Mouse (Mus musculus): ENCODE measurements at regions not wholly inside any gene's neighbourhood (a gene's known extent, or its start where the extent isn't known, plus 50 kb on each side); places are given as distances from the start of the nearest gene placed in this dataset.

DNA sequence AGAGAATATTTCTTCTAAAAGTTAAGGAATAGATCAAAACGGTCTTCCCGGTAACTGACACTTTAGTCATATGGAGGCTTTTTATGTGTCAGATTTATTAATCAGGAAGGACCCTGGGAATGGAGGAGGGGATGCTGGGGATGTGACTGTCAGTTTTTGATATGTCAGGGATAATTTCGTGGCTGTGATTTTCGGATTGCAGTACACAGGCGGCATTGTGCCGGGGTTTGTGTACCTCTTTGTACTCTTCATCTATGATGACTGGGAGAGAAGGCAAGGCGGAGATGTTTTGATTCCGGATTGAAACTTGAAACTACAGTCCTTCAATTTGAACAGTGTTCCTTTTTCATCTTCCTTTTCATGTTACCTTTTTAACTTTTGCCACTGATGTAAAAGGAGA is 344.2 kb downstream of the Mdfic start:
- Histone ChIP-seq H3K4me3 (ENCODE audit: low read length) (no peak overlapping the region), H3K36me3 (ENCODE audit: control insufficient read depth, insufficient read depth, low read length) (no peaks in the 10 kb centered on the region), H3K27me3 (replicated peaks; ENCODE audit: control insufficient read depth, insufficient read depth, low read length) (no peaks in the 10 kb centered on the region), H3K27ac (ENCODE audit: low read depth, low read length) (no peak overlapping the region), H3K9ac (ENCODE audit: low read depth, low read length) (no peak overlapping the region), H3K4me1 (ENCODE audit: control insufficient read depth, insufficient read depth, low read depth, low read length) (no peaks in the 10 kb centered on the region), H3K4me2 (ENCODE audit: low read length) (no peak overlapping the region), H3K9me3 (ENCODE audit: control insufficient read depth, low read length) (no peaks in the 10 kb centered on the region)
- 74% methylated on average over 8 of the region's 8 CpGs for WGBS
- no peak for ATAC-seq

DNA sequence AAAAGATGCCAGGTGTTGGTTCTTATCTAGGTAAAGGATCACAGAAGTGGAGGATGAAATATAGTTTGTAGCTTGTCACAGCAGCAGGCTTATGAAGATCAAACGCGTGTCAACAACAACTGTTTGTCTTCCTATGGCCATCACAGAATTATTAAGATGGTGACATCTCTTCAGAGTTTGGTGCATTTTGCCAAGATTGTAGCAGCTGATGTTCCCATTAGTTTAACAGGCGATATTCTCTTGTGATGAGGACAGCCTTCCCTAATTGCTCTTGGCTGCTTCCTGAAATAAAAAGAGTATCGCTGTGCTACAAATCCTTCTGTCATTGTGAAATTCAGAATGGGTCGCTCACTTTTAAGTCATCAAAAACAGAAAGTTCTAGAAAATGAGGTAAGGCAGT is 344.7 kb downstream of the Mdfic start:
- H3K27me3 ChIP-seq (replicated peaks; ENCODE audit: control insufficient read depth, insufficient read depth, low read length): no peaks in the 10 kb centered on the region
- 72% methylated on average over 5 of the region's 5 CpGs for WGBS
- H3K9ac ChIP-seq (ENCODE audit: low read depth, low read length): no peak overlapping the region
- H3K4me3 ChIP-seq (ENCODE audit: low read length): no peak overlapping the region
- H3K9me3 ChIP-seq (ENCODE audit: control insufficient read depth, low read length): no peaks in the 10 kb centered on the region
- no peaks in the 10 kb centered on the region for H3K4me1 ChIP-seq (ENCODE audit: control insufficient read depth, insufficient read depth, low read depth, low read length)
- no peaks in the 10 kb centered on the region for H3K36me3 ChIP-seq (ENCODE audit: control insufficient read depth, insufficient read depth, low read length)
- no peak for ATAC-seq
- H3K4me2 ChIP-seq (ENCODE audit: low read length): no peak overlapping the region
- no peak overlapping the region for H3K27ac ChIP-seq (ENCODE audit: low read depth, low read length)

DNA sequence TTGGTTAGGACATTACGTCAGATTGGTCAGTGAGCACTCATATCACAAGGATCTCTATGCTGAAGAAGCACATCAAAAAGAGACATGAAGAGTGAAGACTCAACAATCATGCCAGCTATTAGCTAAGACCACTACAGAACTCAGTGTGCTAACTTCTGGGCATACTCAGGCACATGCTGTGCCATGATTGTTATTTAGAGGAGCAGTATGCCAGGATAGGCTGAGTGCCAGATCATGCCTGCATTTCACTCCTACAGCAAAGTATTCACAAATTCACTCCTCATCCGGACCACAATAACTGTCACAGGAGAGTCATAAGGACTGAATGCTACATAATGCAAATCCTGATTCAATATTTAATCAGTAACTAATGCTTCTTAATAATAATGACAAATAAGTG is 355.8 kb downstream of the Mdfic start:
- H3K4me1 ChIP-seq (ENCODE audit: control insufficient read depth, insufficient read depth, low read depth, low read length): no peaks in the 10 kb centered on the region
- no peak overlapping the region for H3K27ac ChIP-seq (ENCODE audit: low read depth, low read length)
- H3K27me3 ChIP-seq (replicated peaks; ENCODE audit: control insufficient read depth, insufficient read depth, low read length): no peaks in the 10 kb centered on the region
- WGBS: 81% methylated on average over 2 of the region's 2 CpGs
- no peaks in the 10 kb centered on the region for H3K9me3 ChIP-seq (ENCODE audit: control insufficient read depth, low read length)
- no peaks in the 10 kb centered on the region for H3K36me3 ChIP-seq (ENCODE audit: control insufficient read depth, insufficient read depth, low read length)
- ATAC-seq: no peak
- no peak overlapping the region for H3K4me3 ChIP-seq (ENCODE audit: low read length)
- H3K9ac ChIP-seq (ENCODE audit: low read depth, low read length): no peak overlapping the region
- H3K4me2 ChIP-seq (ENCODE audit: low read length): no peak overlapping the region

DNA sequence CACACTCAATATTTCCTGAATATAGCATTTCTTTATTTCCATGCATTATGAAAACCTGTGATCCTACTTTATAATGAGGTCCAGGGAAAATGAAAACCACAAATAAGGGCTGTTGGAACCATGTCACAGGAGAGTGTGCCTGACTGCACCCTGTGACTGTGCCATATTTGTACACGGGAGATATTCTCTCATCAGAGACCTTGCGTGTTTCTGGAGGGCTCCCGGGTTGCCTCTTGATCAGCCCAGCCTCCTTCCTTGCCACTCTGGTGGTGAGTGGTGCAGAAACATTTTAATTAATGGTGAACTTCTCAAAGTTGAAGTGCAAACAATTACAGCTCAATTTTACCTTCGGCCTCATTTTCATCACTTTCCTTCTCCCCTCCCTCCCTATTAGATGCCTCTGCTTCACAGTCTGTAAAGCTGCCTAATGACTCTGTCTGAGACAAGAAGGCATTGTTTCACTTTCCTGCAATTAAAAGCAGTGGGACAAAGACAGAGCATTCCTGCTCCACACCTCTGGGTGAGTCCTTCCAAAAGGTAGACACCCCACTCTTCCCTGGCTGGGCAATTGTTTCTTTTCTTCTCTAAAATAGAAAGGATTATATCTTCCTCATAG is 356.8 kb downstream of the Mdfic start:
- no peaks in the 10 kb centered on the region for H3K9me3 ChIP-seq (ENCODE audit: control insufficient read depth, low read length)
- H3K4me1 ChIP-seq (ENCODE audit: control insufficient read depth, insufficient read depth, low read depth, low read length): no peaks in the 10 kb centered on the region
- no peak overlapping the region for H3K4me3 ChIP-seq (ENCODE audit: low read length)
- no peaks in the 10 kb centered on the region for H3K36me3 ChIP-seq (ENCODE audit: control insufficient read depth, insufficient read depth, low read length)
- no peak overlapping the region for H3K27ac ChIP-seq (ENCODE audit: low read depth, low read length)
- no peaks in the 10 kb centered on the region for H3K27me3 ChIP-seq (replicated peaks; ENCODE audit: control insufficient read depth, insufficient read depth, low read length)
- H3K4me2 ChIP-seq (ENCODE audit: low read length): no peak overlapping the region
- peak; percentile 40 for ATAC-seq
- 65% methylated on average over 4 of the region's 4 CpGs for WGBS
- H3K9ac ChIP-seq (ENCODE audit: low read depth, low read length): no peak overlapping the region

DNA sequence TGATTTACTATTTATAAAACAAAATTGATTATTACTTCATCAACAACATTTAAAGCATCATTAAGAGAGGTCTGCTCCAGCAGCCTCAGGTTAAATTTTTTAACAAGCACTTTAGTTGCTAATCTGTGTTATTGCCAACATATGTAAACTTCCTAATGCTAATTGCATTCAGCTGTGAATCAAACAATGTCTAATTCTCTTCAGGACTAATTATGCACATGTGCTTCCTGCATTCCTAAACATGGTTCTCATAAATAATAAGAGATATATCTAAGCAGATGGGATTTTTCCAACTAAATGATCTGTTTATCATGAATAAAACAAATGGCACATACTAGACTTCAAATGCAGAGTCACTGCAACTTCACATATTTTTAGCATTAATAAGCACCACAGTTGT is 357.5 kb downstream of the Mdfic start:
- Histone ChIP-seq H3K27ac (ENCODE audit: low read depth, low read length) (no peak overlapping the region), H3K4me2 (ENCODE audit: low read length) (no peak overlapping the region), H3K27me3 (replicated peaks; ENCODE audit: control insufficient read depth, insufficient read depth, low read length) (no peaks in the 10 kb centered on the region), H3K9ac (ENCODE audit: low read depth, low read length) (no peak overlapping the region), H3K4me3 (ENCODE audit: low read length) (no peak overlapping the region), H3K4me1 (ENCODE audit: control insufficient read depth, insufficient read depth, low read depth, low read length) (no peaks in the 10 kb centered on the region), H3K36me3 (ENCODE audit: control insufficient read depth, insufficient read depth, low read length) (no peaks in the 10 kb centered on the region), H3K9me3 (ENCODE audit: control insufficient read depth, low read length) (no peaks in the 10 kb centered on the region)
- no peak; the same call in 1 of the 2 replicates for ATAC-seq

DNA sequence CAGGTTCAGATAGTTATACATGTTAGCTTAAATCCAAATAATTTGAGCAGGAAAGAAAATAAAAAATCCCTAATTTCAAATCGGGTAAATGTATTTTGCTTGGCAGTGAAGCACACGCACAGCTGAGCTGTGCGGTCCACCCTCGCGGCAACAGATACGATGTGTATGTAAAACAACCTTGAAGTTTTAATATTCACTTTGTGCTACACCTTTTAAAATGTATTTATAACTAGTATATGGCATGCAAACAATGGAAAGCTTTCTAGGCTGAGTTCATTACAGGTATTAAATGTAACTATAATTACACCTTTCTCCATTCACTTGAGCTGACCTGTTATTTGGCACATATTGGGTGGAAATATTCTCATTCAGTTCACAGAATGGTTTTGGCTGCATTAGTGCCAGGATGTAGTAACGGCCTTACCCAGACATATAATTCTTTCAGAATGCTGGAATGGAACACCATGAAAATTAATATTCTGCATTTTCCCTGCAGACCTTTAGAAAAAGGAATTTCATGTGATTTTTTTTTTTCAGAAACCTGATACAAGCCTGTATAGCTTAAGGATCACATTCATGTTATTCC is 366.6 kb downstream of the Mdfic start:
- Histone ChIP-seq H3K4me2 (ENCODE audit: low read length) (no peak overlapping the region), H3K9ac (ENCODE audit: low read depth, low read length) (no peak overlapping the region), H3K36me3 (ENCODE audit: control insufficient read depth, insufficient read depth, low read length) (no peaks in the 10 kb centered on the region), H3K4me3 (ENCODE audit: low read length) (no peak overlapping the region), H3K27me3 (replicated peaks; ENCODE audit: control insufficient read depth, insufficient read depth, low read length) (no peaks in the 10 kb centered on the region), H3K27ac (ENCODE audit: low read depth, low read length) (no peak overlapping the region), H3K4me1 (ENCODE audit: control insufficient read depth, insufficient read depth, low read depth, low read length) (no peaks in the 10 kb centered on the region), H3K9me3 (ENCODE audit: control insufficient read depth, low read length) (no peaks in the 10 kb centered on the region)
- no peak for ATAC-seq
- WGBS: 89% methylated on average over 7 of the region's 7 CpGs

DNA sequence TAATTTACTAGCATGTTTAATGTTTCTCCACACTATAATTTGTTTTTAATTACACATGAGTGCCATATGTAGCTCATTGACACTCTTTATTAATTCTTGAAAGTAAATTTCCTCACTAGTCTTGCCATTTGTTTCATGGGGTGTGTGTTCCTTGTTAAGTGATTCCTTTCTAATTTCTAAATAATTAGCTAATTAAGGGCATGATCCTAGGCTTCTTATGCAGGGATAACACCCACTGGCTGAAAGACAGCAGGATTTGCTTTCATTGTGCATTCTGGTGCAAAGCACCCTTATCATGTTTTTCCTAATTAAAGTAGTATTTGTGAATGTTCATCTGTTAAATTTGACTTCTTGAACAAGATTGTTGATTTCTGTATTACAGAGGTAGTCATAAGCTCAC is 378.3 kb downstream of the Mdfic start:
- Histone ChIP-seq H3K4me2 (ENCODE audit: low read length) (no peak overlapping the region), H3K4me1 (ENCODE audit: control insufficient read depth, insufficient read depth, low read depth, low read length) (no peaks in the 10 kb centered on the region), H3K27me3 (replicated peaks; ENCODE audit: control insufficient read depth, insufficient read depth, low read length) (no peaks in the 10 kb centered on the region), H3K27ac (ENCODE audit: low read depth, low read length) (no peak overlapping the region), H3K36me3 (ENCODE audit: control insufficient read depth, insufficient read depth, low read length) (no peaks in the 10 kb centered on the region), H3K4me3 (ENCODE audit: low read length) (no peak overlapping the region), H3K9ac (ENCODE audit: low read depth, low read length) (no peak overlapping the region), H3K9me3 (ENCODE audit: control insufficient read depth, low read length) (no peaks in the 10 kb centered on the region)
- no peak for ATAC-seq

DNA sequence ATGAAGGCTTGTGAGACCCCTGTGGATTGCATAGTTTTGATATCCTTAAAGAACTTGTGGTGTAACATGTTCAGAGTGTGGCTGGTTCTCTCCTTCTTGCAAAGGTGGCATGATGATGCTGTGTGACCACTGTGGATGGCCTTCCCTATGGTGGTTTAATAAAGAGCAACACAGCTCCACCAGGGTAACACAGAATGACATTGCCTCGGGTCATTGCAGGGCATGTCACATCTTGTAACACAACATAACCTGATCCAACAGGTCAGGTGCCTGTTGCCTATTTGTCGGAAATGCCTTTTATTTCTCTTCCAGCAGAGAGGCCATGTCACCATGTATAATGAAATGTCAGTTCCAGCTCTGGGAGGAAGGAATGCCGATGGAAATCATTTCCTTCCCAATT is 420.5 kb downstream of the Mdfic start:
- no peak overlapping the region for H3K9ac ChIP-seq (ENCODE audit: low read depth, low read length)
- 62% methylated on average over 3 of the region's 3 CpGs for WGBS
- H3K4me2 ChIP-seq (ENCODE audit: low read length): no peak overlapping the region
- H3K4me1 ChIP-seq (ENCODE audit: control insufficient read depth, insufficient read depth, low read depth, low read length): no peaks in the 10 kb centered on the region
- H3K36me3 ChIP-seq (ENCODE audit: control insufficient read depth, insufficient read depth, low read length): no peaks in the 10 kb centered on the region
- ATAC-seq: no peak
- H3K27me3 ChIP-seq (replicated peaks; ENCODE audit: control insufficient read depth, insufficient read depth, low read length): no peaks in the 10 kb centered on the region
- H3K9me3 ChIP-seq (ENCODE audit: control insufficient read depth, low read length): no peaks in the 10 kb centered on the region
- no peak overlapping the region for H3K4me3 ChIP-seq (ENCODE audit: low read length)
- no peak overlapping the region for H3K27ac ChIP-seq (ENCODE audit: low read depth, low read length)

DNA sequence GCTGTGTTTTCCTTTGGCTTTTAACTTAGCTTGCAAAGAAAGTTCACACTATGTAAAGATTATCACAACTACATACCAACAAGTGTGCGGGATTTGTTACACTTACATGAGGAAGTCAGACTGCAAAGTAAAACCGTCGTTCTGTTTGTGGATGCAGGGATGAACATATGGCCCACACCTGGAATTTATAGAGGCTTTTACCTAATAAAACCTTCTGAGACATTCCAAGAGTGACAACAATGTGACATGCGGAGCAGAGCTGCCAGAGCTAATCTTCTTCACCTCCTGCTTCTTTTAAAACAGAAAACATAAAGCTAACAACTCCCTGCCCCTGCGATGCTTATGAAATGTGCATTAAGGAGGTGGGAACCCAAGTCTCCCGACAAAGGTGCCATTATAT is 424.1 kb downstream of the Mdfic start:
- H3K27ac ChIP-seq (ENCODE audit: low read depth, low read length): no peak overlapping the region
- no peak overlapping the region for H3K9ac ChIP-seq (ENCODE audit: low read depth, low read length)
- H3K36me3 ChIP-seq (ENCODE audit: control insufficient read depth, insufficient read depth, low read length): no peaks in the 10 kb centered on the region
- WGBS: 74% methylated on average over 6 of the region's 6 CpGs
- no peaks in the 10 kb centered on the region for H3K4me1 ChIP-seq (ENCODE audit: control insufficient read depth, insufficient read depth, low read depth, low read length)
- no peak overlapping the region for H3K4me2 ChIP-seq (ENCODE audit: low read length)
- H3K27me3 ChIP-seq (replicated peaks; ENCODE audit: control insufficient read depth, insufficient read depth, low read length): no peaks in the 10 kb centered on the region
- H3K9me3 ChIP-seq (ENCODE audit: control insufficient read depth, low read length): no peaks in the 10 kb centered on the region
- H3K4me3 ChIP-seq (ENCODE audit: low read length): no peak overlapping the region
- ATAC-seq: no peak

DNA sequence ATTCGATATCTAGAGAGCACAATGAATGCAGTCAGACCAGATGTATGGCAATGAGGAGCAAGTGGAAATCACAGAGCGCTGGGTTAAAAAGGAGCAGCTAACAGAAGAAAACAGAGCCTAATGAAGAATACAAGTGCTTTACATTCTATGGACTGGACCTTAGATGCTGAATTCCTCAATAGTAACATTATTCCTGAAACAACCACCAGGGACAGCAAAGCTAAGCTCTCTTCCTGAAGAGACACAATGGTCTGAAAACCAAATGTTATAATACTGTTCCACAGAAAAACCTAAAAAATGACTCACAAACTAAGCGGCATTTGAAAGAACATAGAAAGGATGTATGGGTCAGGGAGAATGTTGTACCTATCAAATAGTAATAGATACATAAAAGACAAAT is 430.1 kb downstream of the Mdfic start:
- 85% methylated on average over 3 of the region's 3 CpGs for WGBS
- no peaks in the 10 kb centered on the region for H3K27me3 ChIP-seq (replicated peaks; ENCODE audit: control insufficient read depth, insufficient read depth, low read length)
- H3K4me1 ChIP-seq (ENCODE audit: control insufficient read depth, insufficient read depth, low read depth, low read length): no peaks in the 10 kb centered on the region
- H3K4me2 ChIP-seq (ENCODE audit: low read length): no peak overlapping the region
- H3K27ac ChIP-seq (ENCODE audit: low read depth, low read length): no peak overlapping the region
- H3K9ac ChIP-seq (ENCODE audit: low read depth, low read length): no peak overlapping the region
- ATAC-seq: no peak
- H3K36me3 ChIP-seq (ENCODE audit: control insufficient read depth, insufficient read depth, low read length): no peaks in the 10 kb centered on the region
- no peak overlapping the region for H3K4me3 ChIP-seq (ENCODE audit: low read length)
- H3K9me3 ChIP-seq (ENCODE audit: control insufficient read depth, low read length): no peaks in the 10 kb centered on the region

Measured in hindbrain, embryonic 16.5 days (tissue).